Mouse (Mus musculus): ENCODE measurements around the gene Ccl11. TPM values are rescaled to one million over a fixed set of nuclear protein-coding genes. Genes with fewer than 3 reads are reported as not detected.

Gene Ccl11
- polyA plus RNA-seq (2021; fragmentation: Nextera tagmentation), result 0.18 TPM in 1 of 2 replicates, not detected in the other
- long read RNA-seq, experiment 1, result 0 reads
- long read RNA-seq, experiment 2, result 0 reads

DNA sequence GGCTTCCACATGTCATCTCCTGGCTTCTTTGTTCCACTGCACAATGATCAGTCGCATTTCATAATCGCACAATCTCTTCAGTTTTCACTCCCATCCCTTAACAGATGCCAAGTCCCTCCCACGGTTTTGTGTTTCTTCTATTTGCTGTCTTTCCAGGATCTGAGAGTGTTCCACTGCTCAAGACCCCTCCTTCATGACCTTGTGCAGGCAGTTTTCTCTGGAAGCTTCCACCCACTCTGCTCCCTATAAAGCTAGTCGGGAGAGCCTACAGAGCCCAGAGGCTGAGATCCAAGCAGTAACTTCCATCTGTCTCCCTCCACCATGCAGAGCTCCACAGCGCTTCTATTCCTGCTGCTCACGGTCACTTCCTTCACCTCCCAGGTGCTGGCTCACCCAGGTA lies at the start of gene Ccl11:
Gene Ccl11 (plus strand): TSS at position 178 of the 400 bp plus-strand sequence.

DNA sequence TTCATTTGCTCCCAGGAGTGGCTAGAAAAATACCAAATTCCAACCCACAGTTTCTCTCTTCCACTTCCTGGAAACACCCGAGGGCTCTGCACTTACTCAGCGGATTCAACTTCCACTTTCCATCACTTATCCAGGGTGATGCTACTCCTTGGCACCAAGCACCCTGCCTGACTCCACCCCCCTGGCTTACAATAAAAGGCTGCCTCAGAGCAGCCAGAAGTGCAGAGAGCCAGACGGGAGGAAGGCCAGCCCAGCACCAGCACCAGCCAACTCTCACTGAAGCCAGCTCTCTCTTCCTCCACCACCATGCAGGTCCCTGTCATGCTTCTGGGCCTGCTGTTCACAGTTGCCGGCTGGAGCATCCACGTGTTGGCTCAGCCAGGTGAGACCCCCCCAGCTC lies 22.3 kb upstream of the Ccl11 start, which contains the start of gene Ccl2:
Gene Ccl2 (plus strand): TSS at position 216 of the 400 bp plus-strand sequence.

DNA sequence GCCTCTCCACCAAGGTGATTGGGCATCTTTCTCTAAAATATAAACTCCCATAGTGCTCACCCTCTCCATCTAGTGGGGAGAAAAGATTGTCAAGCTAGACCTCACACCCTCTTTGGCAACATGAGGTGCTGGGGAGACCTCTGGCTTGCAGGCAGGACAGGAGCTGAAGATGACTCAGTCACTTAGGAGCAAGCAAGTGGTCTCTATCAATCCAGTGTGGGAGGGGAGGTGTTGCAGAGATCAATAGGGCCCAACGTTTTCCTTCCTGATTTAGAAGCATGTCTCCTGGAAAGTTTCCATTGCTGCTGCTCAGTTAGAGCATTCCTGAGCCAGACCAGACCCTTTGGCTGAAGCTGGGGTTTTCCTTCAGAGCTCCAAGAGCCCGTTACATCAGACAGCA lies 19.1 kb upstream of the Ccl11 start, which contains the start of gene Gm17268:
Gene Gm17268 (minus strand): TSS at position 28 of the 400 bp plus-strand sequence.

DNA sequence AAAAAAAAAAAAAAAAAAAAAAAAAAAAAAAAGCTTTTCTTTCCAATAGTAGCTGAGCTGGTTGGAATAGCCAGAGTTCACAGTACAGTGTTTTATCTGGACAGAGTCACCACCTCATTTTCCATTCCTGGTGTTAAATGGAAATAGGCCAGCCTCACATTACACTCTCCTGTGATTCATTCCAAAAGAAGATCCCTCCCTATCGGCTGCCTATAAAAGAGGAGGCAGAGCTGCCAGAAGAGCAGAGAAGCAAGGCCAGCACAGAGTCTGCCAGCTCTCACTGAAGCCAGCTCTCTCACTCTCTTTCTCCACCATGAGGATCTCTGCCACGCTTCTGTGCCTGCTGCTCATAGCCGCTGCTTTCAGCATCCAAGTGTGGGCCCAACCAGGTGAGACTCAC lies 12.2 kb upstream of the Ccl11 start, which contains the start of gene Ccl7:
Gene Ccl7 (plus strand): TSS at position 242 of the 400 bp plus-strand sequence.

DNA sequence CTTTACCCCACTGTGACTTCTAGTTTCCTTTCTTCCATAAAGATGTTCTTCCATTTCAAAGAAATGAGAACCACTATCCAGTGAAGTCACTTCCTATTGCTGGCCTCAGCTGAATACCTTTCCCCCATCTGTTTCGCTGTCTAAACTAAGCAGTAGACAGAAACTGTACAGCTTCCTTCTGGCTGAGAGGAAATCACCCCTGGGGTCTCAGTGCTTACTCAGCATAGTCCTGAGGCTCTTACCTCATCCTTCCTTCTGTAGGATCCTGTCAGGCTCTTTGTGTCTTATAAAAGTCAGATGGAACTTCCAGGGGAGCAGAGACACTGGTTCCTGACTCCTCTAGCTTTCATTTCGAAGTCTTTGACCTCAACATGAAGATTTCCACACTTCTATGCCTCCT lies 43.9 kb downstream of the Ccl11 start, which contains the start of gene Ccl12:
Gene Ccl12 (plus strand): TSS at position 317 of the 400 bp plus-strand sequence.

Other genes with a start within 250 kb of the Ccl11 start
- 0.10 TPM in 1 of 2 replicates, not detected in the other for gene 5530401A14Rik, start 197.2 kb upstream of the Ccl11 start, polyA plus RNA-seq (2021; fragmentation: Nextera tagmentation)
- gene Asic2, start 89.4 kb upstream of the Ccl11 start, polyA plus RNA-seq (2021; fragmentation: Nextera tagmentation), result 10.9 and 13.0 TPM in 2 replicates
- gene Ccl2, start 22.3 kb upstream of the Ccl11 start, polyA plus RNA-seq (2021; fragmentation: Nextera tagmentation), result 0.43 and 0.74 TPM in 2 replicates
- not detected in 2 replicates for gene Gm17268, start 19.3 kb upstream of the Ccl11 start, polyA plus RNA-seq (2021; fragmentation: Nextera tagmentation)
- 0.20 and 0.53 TPM in 2 replicates for gene Ccl7, start 12.1 kb upstream of the Ccl11 start, polyA plus RNA-seq (2021; fragmentation: Nextera tagmentation)
- gene Ccl12, start 44.0 kb downstream of the Ccl11 start, polyA plus RNA-seq (2021; fragmentation: Nextera tagmentation), result 5.5 and 8.7 TPM in 2 replicates
- 1.3 TPM in 1 of 2 replicates, not detected in the other for gene Ccl8, start 57.4 kb downstream of the Ccl11 start, polyA plus RNA-seq (2021; fragmentation: Nextera tagmentation)
- gene Ccl1, start 247.9 kb downstream of the Ccl11 start, polyA plus RNA-seq (2021; fragmentation: Nextera tagmentation), result not detected in 2 replicates